Mouse (Mus musculus): Measurements from ENCODE around the gene Abhd4.

DNA sequence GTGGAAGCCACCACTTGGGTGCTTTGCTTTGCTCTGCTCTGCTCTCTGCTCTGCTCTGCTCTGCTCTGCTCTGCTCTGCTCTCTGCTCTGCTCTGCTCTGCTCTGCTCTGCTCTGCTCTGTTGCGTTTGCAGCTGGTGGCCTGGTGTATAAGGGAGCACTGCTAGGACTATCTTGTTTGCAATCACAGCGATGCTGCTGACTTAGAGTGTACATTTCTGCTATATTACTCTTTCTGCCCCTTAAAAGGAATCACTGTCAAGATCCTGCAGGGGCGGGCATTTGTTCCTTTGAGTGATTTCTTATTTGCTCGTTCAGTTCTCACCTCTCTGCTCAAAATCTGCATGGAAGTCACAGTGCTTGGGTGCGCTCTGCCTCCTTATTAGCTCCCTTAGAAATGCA lies 44.1 kb upstream of the Abhd4 start:
- no peak for TF ChIP-seq POLR2AphosphoS2 (IDR thresholded peaks at IDR 0.05; ENCODE audit: insufficient read length, low read depth)
- TF ChIP-seq MYOG (IDR thresholded peaks at IDR 0.05; ENCODE audit: control insufficient read depth in 1 of 3, insufficient read depth in 1 of 3, insufficient read length in 2 of 3, low read depth in 2 of 3): no peak
- no peak for TF ChIP-seq POLR2A (IDR thresholded peaks at IDR 0.05; ENCODE audit: insufficient read length, low read depth)
- TF ChIP-seq E2F4 (IDR thresholded peaks at IDR 0.05; ENCODE audit: insufficient read depth): no peak
- no peak for TF ChIP-seq MYOD1 (IDR thresholded peaks at IDR 0.05; ENCODE audit: control insufficient read depth in 1 of 3, insufficient read length in 2 of 3, low read depth in 2 of 3)
- no peak for TF ChIP-seq USF1 (IDR thresholded peaks at IDR 0.05; ENCODE audit: low read depth)
- TF ChIP-seq TCF3 (IDR thresholded peaks at IDR 0.05; ENCODE audit: insufficient read length, low read depth): no peak
- TF ChIP-seq SRF (IDR thresholded peaks at IDR 0.05; ENCODE audit: control insufficient read depth, insufficient read length, low read depth): no peak
- TF ChIP-seq TCF12 (IDR thresholded peaks at IDR 0.05; ENCODE audit: insufficient read depth, poor library complexity, severe bottlenecking): no peak
- no peak for TF ChIP-seq REST (IDR thresholded peaks at IDR 0.05; ENCODE audit: insufficient read depth, insufficient read length)

All from myocyte (in vitro differentiated cells).